Mouse (Mus musculus) layer of hippocampus, postnatal 10 days (tissue): ENCODE results near the gene Plppr2. TPM values are rescaled to one million over a fixed set of nuclear protein-coding genes. Genes with fewer than 3 reads are reported as not detected.

Source experiments
- total RNA-seq, 2 experiments: library from RNA; stranded (reverse); gene quantifications; 2 replicates each; pipeline ENCODE4 v1.2.3; 2021

Gene Plppr2
- total RNA-seq, 2 experiments from 2014 or later: 312 to 317 TPM

Other genes starting within 250 kb of the Plppr2 start
- 10 to 100 TPM; 17.2 to 21.3 TPM for gene Ldlr, start 213.6 kb upstream of the Plppr2 start, total RNA-seq
- 1 to 10 TPM; 4.6 to 6.4 TPM for gene Spc24, start 176.7 kb upstream of the Plppr2 start, total RNA-seq
- 1 to 10 TPM; 7.5 to 7.8 TPM for gene Kank2, start 138.3 kb upstream of the Plppr2 start, total RNA-seq
- gene Angptl8, start 101.5 kb upstream of the Plppr2 start, total RNA-seq: not detected
- gene Dock6, start 84.4 kb upstream of the Plppr2 start, total RNA-seq: 10 to 100 TPM; 32.6 to 34.5 TPM
- gene Rab3d, start 18.8 kb upstream of the Plppr2 start, total RNA-seq: 10 to 100 TPM; 30.4 to 36.7 TPM
- 10 to 100 TPM; 15.5 to 16.1 TPM for gene Ccdc159, start 9.6 kb upstream of the Plppr2 start, total RNA-seq
- gene Tmem205, start 9.5 kb upstream of the Plppr2 start, total RNA-seq: 10 to 100 TPM; 30.4 to 35.3 TPM
- 10 to 100 TPM; 13.5 to 14.5 TPM for gene Swsap1, start 18.7 kb downstream of the Plppr2 start, total RNA-seq
- 1 to 10 TPM; 2.0 to 3.2 TPM for gene Epor, start 26.5 kb downstream of the Plppr2 start, total RNA-seq
- 1 to 10 TPM; 1.4 to 2.2 TPM for gene Rgl3, start 52.4 kb downstream of the Plppr2 start, total RNA-seq
- gene Ccdc151, start 65.6 kb downstream of the Plppr2 start, total RNA-seq: 1 to 10 TPM; 5.3 to 5.7 TPM
- gene Prkcsh, start 65.8 kb downstream of the Plppr2 start, total RNA-seq: 10 to 100 TPM; 90.5 to 96.5 TPM
- gene Elavl3, start 115.0 kb downstream of the Plppr2 start, total RNA-seq: 100 to 1,000 TPM; 197 to 205 TPM
- gene Gm49318, start 134.2 kb downstream of the Plppr2 start, total RNA-seq: 1 to 10 TPM in 1 of 2 experiments, not detected in 1; 6.2 TPM
- gene Zfp653, start 134.3 kb downstream of the Plppr2 start, total RNA-seq: 10 to 100 TPM; 19.4 to 21.1 TPM
- 10 to 100 TPM; 45.8 to 46.8 TPM for gene Ecsit, start 148.4 kb downstream of the Plppr2 start, total RNA-seq
- under 1 TPM; 0.42 to 0.43 TPM for gene Cnn1, start 162.2 kb downstream of the Plppr2 start, total RNA-seq
- gene Elof1, start 180.1 kb downstream of the Plppr2 start, total RNA-seq: 10 to 100 TPM; 60.4 to 60.7 TPM
- gene Acp5, start 198.7 kb downstream of the Plppr2 start, total RNA-seq: under 1 TPM; 0.53 to 0.67 TPM
- gene Pigyl, start 219.8 kb downstream of the Plppr2 start, total RNA-seq: 10 to 100 TPM; 38.8 to 48.5 TPM